Mouse (Mus musculus): ENCODE measurements around the gene Hdac9. TPM values are rescaled to one million over a fixed set of nuclear protein-coding genes. Genes with fewer than 3 reads are reported as not detected.

Hdac9 gene
- total and polyA plus RNA-seq, 3 experiments: 0.55 to 1.4 TPM; not detected in 1

GRCm38 (mm10) chr12:34791213-34792112 lies 125.4 kb downstream of the Hdac9 start:
- Histone ChIP-seq H3K4me3 (ENCODE audit: low read depth, low read length) (no peak overlapping the region), H3K9me3 (replicated peaks) (0 out of 2 replicates have a peak, but pooled peaks cover 4% of the 10 kb centered on the region), H3K36me3 (replicated peaks) (no peaks in the 10 kb centered on the region), H3K27me3 (ENCODE audit: insufficient read depth, low read length) (no peaks in the 10 kb centered on the region), H3K4me1 (ENCODE audit: insufficient read depth, low read depth, low read length) (no peaks in the 10 kb centered on the region)
- ATAC-seq (ENCODE audit: extremely low read depth, insufficient number of reproducible peaks, low FRiP score, poor library complexity, severe bottlenecking): no peak
- DNase-seq (ENCODE audit: low spot score): no peak
- no peak for TF ChIP-seq TAL1 (conservative IDR thresholded peaks at IDR 0.05; ENCODE audit: low read depth, low read length)
- no peak for TF ChIP-seq GATA1 (IDR thresholded peaks at IDR 0.05; ENCODE audit: borderline replicate concordance, low read length)
- TF ChIP-seq CTCF (IDR thresholded peaks at IDR 0.05; ENCODE audit: low read depth, low read length): no peak
- TF ChIP-seq POLR2AphosphoS5 (IDR thresholded peaks at IDR 0.05; ENCODE audit: insufficient replicate concordance, low read depth, low read length): no peak
- TF ChIP-seq GATA2 (IDR thresholded peaks at IDR 0.05; ENCODE audit: borderline replicate concordance, low read depth, low read length): no peak

GRCm38 (mm10) chr12:34789031-34789982 lies 127.6 kb downstream of the Hdac9 start:
- peaks cover 4% of the 10 kb centered on the region; the same call in 1 of the 2 replicates for H3K9me3 ChIP-seq (replicated peaks)
- DNase-seq (ENCODE audit: low spot score) (no peak), ATAC-seq (ENCODE audit: extremely low read depth, insufficient number of reproducible peaks, low FRiP score, poor library complexity, severe bottlenecking) (no peak)

GRCm38 (mm10) chr12:34787380-34787779 lies 129.5 kb downstream of the Hdac9 start:
- Histone ChIP-seq H3K27me3 (ENCODE audit: insufficient read depth, low read length) (no peaks in the 10 kb centered on the region), H3K4me3 (ENCODE audit: low read depth, low read length) (no peak overlapping the region), H3K36me3 (replicated peaks) (no peaks in the 10 kb centered on the region), H3K4me1 (ENCODE audit: insufficient read depth, low read depth, low read length) (no peaks in the 10 kb centered on the region), H3K9me3 (replicated peaks) (peaks cover 2% of the 10 kb centered on the region; the same call in 1 of the 2 replicates)
- DNase-seq (ENCODE audit: low spot score) (no peak), ATAC-seq (ENCODE audit: extremely low read depth, insufficient number of reproducible peaks, low FRiP score, poor library complexity, severe bottlenecking) (no peak)
- TF ChIP-seq CTCF (IDR thresholded peaks at IDR 0.05; ENCODE audit: low read depth, low read length) (no peak), POLR2AphosphoS5 (IDR thresholded peaks at IDR 0.05; ENCODE audit: insufficient replicate concordance, low read depth, low read length) (no peak), GATA2 (IDR thresholded peaks at IDR 0.05; ENCODE audit: borderline replicate concordance, low read depth, low read length) (no peak), TAL1 (conservative IDR thresholded peaks at IDR 0.05; ENCODE audit: low read depth, low read length) (no peak), GATA1 (IDR thresholded peaks at IDR 0.05; ENCODE audit: borderline replicate concordance, low read length) (no peak)

More at GRCm38 (mm10) chr12:34789031-34789982, 127.6 kb downstream of the Hdac9 start:
- Histone ChIP-seq H3K4me3 (ENCODE audit: low read depth, low read length) (no peak overlapping the region), H3K4me1 (ENCODE audit: insufficient read depth, low read depth, low read length) (no peaks in the 10 kb centered on the region), H3K36me3 (replicated peaks) (no peaks in the 10 kb centered on the region), H3K27me3 (ENCODE audit: insufficient read depth, low read length) (no peaks in the 10 kb centered on the region)
- TF ChIP-seq GATA2 (IDR thresholded peaks at IDR 0.05; ENCODE audit: borderline replicate concordance, low read depth, low read length): no peak

- Histone ChIP-seq H3K9me3 (replicated peaks) (peaks cover 4% of the 10 kb centered on the region; the same call in 1 of the 2 replicates), H3K36me3 (replicated peaks) (no peaks in the 10 kb centered on the region), H3K27me3 (ENCODE audit: insufficient read depth, low read length) (no peaks in the 10 kb centered on the region), H3K4me3 (ENCODE audit: low read depth, low read length) (no peak overlapping the region), H3K4me1 (ENCODE audit: insufficient read depth, low read depth, low read length) (no peaks in the 10 kb centered on the region)
- no peak for DNase-seq (ENCODE audit: low spot score)
- TF ChIP-seq POLR2AphosphoS5 (IDR thresholded peaks at IDR 0.05; ENCODE audit: insufficient replicate concordance, low read depth, low read length): no peak
- TF ChIP-seq GATA1 (IDR thresholded peaks at IDR 0.05; ENCODE audit: borderline replicate concordance, low read length): no peak
- no peak for TF ChIP-seq CTCF (IDR thresholded peaks at IDR 0.05; ENCODE audit: low read depth, low read length)
- no peak for TF ChIP-seq GATA2 (IDR thresholded peaks at IDR 0.05; ENCODE audit: borderline replicate concordance, low read depth, low read length)
- no peak for TF ChIP-seq TAL1 (conservative IDR thresholded peaks at IDR 0.05; ENCODE audit: low read depth, low read length)
- no peak for ATAC-seq (ENCODE audit: extremely low read depth, insufficient number of reproducible peaks, low FRiP score, poor library complexity, severe bottlenecking)
Measured at GRCm38 (mm10) chr12:34783574-34783973, 133.3 kb downstream of the Hdac9 start.

GRCm38 (mm10) chr12:34779368-34779957 lies 137.4 kb downstream of the Hdac9 start:
- H3K9me3 ChIP-seq (replicated peaks): peaks cover 4% of the 10 kb centered on the region; the same call in 1 of the 2 replicates
- no peaks in the 10 kb centered on the region for H3K36me3 ChIP-seq (replicated peaks)
- no peaks in the 10 kb centered on the region for H3K4me1 ChIP-seq (ENCODE audit: insufficient read depth, low read depth, low read length)
- TF ChIP-seq POLR2AphosphoS5 (IDR thresholded peaks at IDR 0.05; ENCODE audit: insufficient replicate concordance, low read depth, low read length): no peak
- TF ChIP-seq GATA1 (IDR thresholded peaks at IDR 0.05; ENCODE audit: borderline replicate concordance, low read length): no peak
- TF ChIP-seq GATA2 (IDR thresholded peaks at IDR 0.05; ENCODE audit: borderline replicate concordance, low read depth, low read length): no peak
- TF ChIP-seq TAL1 (conservative IDR thresholded peaks at IDR 0.05; ENCODE audit: low read depth, low read length): no peak
- no peak for TF ChIP-seq CTCF (IDR thresholded peaks at IDR 0.05; ENCODE audit: low read depth, low read length)
- no peak for ATAC-seq (ENCODE audit: extremely low read depth, insufficient number of reproducible peaks, low FRiP score, poor library complexity, severe bottlenecking)
- DNase-seq (ENCODE audit: low spot score): no peak
- no peaks in the 10 kb centered on the region for H3K27me3 ChIP-seq (ENCODE audit: insufficient read depth, low read length)
- no peak overlapping the region for H3K4me3 ChIP-seq (ENCODE audit: low read depth, low read length)
